Mouse (Mus musculus) hindbrain, embryonic 13.5 days (tissue): ENCODE measurements around the gene Cactin. TPM values are rescaled to one million over a fixed set of nuclear protein-coding genes. Genes with fewer than 3 reads are reported as not detected.

ENCODE experiments used
- ATAC-seq: fragments of 200-750 bp; cut with Nextera tagmentation; 2 replicates; pipeline ENCODE4 v1.8.0; 2017; ENCODE audit warnings: moderate TSS enrichment; ENCODE audit not compliant: low FRiP score
- H3K27ac ChIP-seq: fragments of 300-500 bp; sonication (generic); 2 replicates; pipeline ENCODE4 v1.5.1; 2015; ENCODE audit warnings: inconsistent platforms, mild to moderate bottlenecking, moderate library complexity
- H3K27me3 ChIP-seq: fragments of 300-500 bp; sonication (generic); 2 replicates; pipeline ENCODE4 v1.6.1; 2015; ENCODE audit warnings: mild to moderate bottlenecking, inconsistent platforms
- H3K36me3 ChIP-seq: fragments of 300-500 bp; sonication (generic); 2 replicates; pipeline ENCODE4 v1.6.1; 2015; ENCODE audit warnings: mild to moderate bottlenecking, inconsistent platforms
- H3K4me1 ChIP-seq: fragments of 300-500 bp; sonication (generic); replicated peaks from 2 replicates; pipeline ENCODE4 v1.6.1; 2015; ENCODE audit warnings: inconsistent platforms
- H3K4me2 ChIP-seq: fragments of 300-500 bp; sonication (generic); 2 replicates; pipeline ENCODE4 v1.6.1; 2015; ENCODE audit warnings: inconsistent platforms, mild to moderate bottlenecking, moderate library complexity
- H3K4me3 ChIP-seq: fragments of 300-500 bp; sonication (generic); 2 replicates; pipeline ENCODE4 v1.5.1; 2015; ENCODE audit warnings: mild to moderate bottlenecking, inconsistent platforms
- H3K9ac ChIP-seq: fragments of 300-500 bp; sonication (generic); 2 replicates; pipeline ENCODE4 v1.6.1; 2015; ENCODE audit warnings: mild to moderate bottlenecking, inconsistent platforms
- H3K9me3 ChIP-seq: fragments of 300-500 bp; sonication (generic); 2 replicates; pipeline ENCODE4 v1.6.1; 2016; ENCODE audit warnings: inconsistent platforms
- WGBS: fragments of 180-500 bp; shearing (Covaris S2); methylation state at CpG from one replicate; pipeline ENCODE4 v1.1.7; 2015; 5-methylcytosine and 5-hydroxymethylcytosine counted together
- microRNA-seq: library from miRNA; unstranded; fragments of <30 nt; microRNA quantifications from one replicate; pipeline ENCODE4, GENCODE M21; 2016
- polyA plus RNA-seq: library from polyadenylated mRNA; unstranded; fragments of >200 nt; fragmentation: Nextera tagmentation; extraction: Ambion mirVana; gene quantifications from 2 replicates; pipeline ENCODE4 v1.2.1, GENCODE M21; 2015

Gene Cactin
- polyA plus RNA-seq, 1 experiment from 2014 or later: 33.5 TPM

DNA sequence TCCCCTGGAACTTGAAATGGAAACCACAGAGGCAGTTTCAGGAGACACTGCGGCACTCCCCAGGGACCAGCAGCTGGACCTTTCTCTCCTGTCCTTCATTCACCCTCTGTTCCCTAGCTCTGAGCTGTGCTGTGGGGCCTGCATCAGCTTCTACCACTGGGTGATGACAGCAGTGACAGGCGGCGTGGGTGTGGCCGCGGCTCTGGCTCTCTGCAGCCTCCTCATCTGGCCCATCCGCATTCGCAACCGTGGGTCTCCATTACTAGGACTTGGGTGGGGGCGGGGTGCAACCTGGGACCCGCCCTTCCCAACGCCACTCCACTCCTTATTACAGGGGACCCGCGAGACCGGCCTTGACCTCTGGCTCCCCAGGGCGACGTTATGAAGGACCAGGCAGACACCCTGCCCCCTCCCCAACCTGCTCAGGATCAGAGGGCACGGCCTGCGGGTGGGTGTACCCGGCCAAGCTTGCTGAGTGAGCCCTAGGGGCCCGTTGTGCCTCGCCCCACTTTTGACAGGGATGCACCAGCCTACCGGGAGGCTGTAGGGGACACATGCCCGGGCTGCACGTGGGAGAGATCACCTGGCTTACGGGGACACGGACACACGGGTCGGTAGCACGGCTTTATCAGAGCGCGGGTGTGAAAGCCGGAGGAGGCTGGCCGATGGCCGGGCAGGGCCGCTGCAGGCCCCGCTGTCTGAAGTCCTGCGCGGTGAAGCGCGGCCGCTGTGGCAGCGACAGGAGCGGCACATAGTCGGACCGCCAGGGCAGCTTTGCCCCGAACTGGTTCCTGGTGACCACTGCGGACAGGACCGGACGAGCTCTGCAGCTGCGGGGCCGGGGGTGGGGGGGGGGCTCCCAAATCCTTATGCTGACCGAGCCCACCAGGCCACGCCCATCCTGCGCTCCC lies 42.8 kb downstream of the Cactin start:
- no peak overlapping the region for H3K27ac ChIP-seq
- H3K4me2 ChIP-seq: peak overlapping the region; percentile 52
- no peaks in the 10 kb centered on the region for H3K9me3 ChIP-seq
- no peak for ATAC-seq
- H3K9ac ChIP-seq: peak overlapping the region; percentile 63
- peaks cover 54% of the 10 kb centered on the region for H3K4me1 ChIP-seq
- H3K27me3 ChIP-seq: peaks cover 42% of the 10 kb centered on the region
- H3K36me3 ChIP-seq: peaks cover 43% of the 10 kb centered on the region
- WGBS: 10% methylated on average over 54 of the region's 54 CpGs
- peak overlapping the region; percentile 30 for H3K4me3 ChIP-seq

GRCm38 (mm10) chr10:81364666-81365065 lies 43.8 kb downstream of the Cactin start:
- peaks cover 36% of the 10 kb centered on the region for H3K27me3 ChIP-seq
- peak overlapping the region; percentile 63 for H3K9ac ChIP-seq
- H3K4me2 ChIP-seq: peak overlapping the region; percentile 52
- H3K9me3 ChIP-seq: no peaks in the 10 kb centered on the region
- 12% methylated on average over 28 of the region's 28 CpGs for WGBS
- H3K36me3 ChIP-seq: peaks cover 53% of the 10 kb centered on the region
- H3K4me3 ChIP-seq: peak overlapping the region; percentile 30; the same call in 1 of the 2 replicates
- H3K4me1 ChIP-seq: peaks cover 47% of the 10 kb centered on the region
- H3K27ac ChIP-seq: no peak overlapping the region
- no peak for ATAC-seq

GRCm38 (mm10) chr10:81365073-81365472 lies 44.2 kb downstream of the Cactin start:
- H3K4me1 ChIP-seq: peaks cover 47% of the 10 kb centered on the region
- peaks cover 34% of the 10 kb centered on the region for H3K27me3 ChIP-seq
- H3K36me3 ChIP-seq: peaks cover 57% of the 10 kb centered on the region
- no peak for ATAC-seq
- no peak overlapping the region for H3K27ac ChIP-seq
- H3K9ac ChIP-seq: peak overlapping the region; percentile 63; the same call in 1 of the 2 replicates
- H3K4me2 ChIP-seq: no peak overlapping the region
- H3K9me3 ChIP-seq: no peaks in the 10 kb centered on the region
- H3K4me3 ChIP-seq: 0 out of 2 replicates have a peak overlapping the region, but pooled peaks have one; percentile 30
- 36% methylated on average over 4 of the region's 4 CpGs for WGBS

GRCm38 (mm10) chr10:81365672-81366476 lies 45.0 kb downstream of the Cactin start, which contains the start of gene 4930404N11Rik:
4930404N11Rik (minus strand) TSS chr10:81365816.
- H3K9ac ChIP-seq: peak within 1 kb of the TSS; percentile 63
- WGBS: 18% methylated on average over 12 of the region's 12 CpGs
- ATAC-seq: no peak; the same call in 1 of the 2 replicates
- peaks cover 42% of the 10 kb centered on the region for H3K4me1 ChIP-seq
- peak within 1 kb of the TSS; percentile 30; the same call in 1 of the 2 replicates for H3K4me3 ChIP-seq
- H3K9me3 ChIP-seq: no peaks in the 10 kb centered on the region
- peaks cover 34% of the 10 kb centered on the region for H3K27me3 ChIP-seq
- H3K4me2 ChIP-seq: peak within 1 kb of the TSS; percentile 52
- H3K36me3 ChIP-seq: peaks cover 65% of the 10 kb centered on the region
- peak within 1 kb of the TSS; percentile 26; the same call in 1 of the 2 replicates for H3K27ac ChIP-seq

- no peak overlapping the region for H3K9ac ChIP-seq
- WGBS: 74% methylated on average over 6 of the region's 6 CpGs
- no peak overlapping the region for H3K4me2 ChIP-seq
- peaks cover 67% of the 10 kb centered on the region for H3K36me3 ChIP-seq
- no peak overlapping the region for H3K4me3 ChIP-seq
- H3K27ac ChIP-seq: 0 out of 2 replicates have a peak overlapping the region, but pooled peaks have one; percentile 26
- H3K27me3 ChIP-seq: peaks cover 34% of the 10 kb centered on the region
- ATAC-seq: no peak
- H3K9me3 ChIP-seq: no peaks in the 10 kb centered on the region
- peaks cover 38% of the 10 kb centered on the region for H3K4me1 ChIP-seq
These were observed 45.7 kb downstream of the Cactin start for GRCm38 (mm10) chr10:81366477-81367206.

DNA sequence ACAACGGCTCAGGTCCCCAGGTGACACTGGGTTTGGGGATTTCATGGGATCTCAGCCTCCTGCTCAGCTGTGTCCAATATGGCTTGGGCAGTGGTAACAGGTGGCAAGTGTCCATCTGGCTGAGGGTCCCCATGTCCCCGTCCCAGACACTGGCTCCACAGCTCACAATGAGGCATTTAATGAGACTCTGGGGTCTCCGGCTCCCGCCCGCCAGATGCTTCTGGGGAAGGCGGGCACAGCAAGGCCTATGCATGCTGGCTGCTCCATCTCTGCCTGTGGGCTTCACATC lies 46.2 kb downstream of the Cactin start:
- H3K4me2 ChIP-seq: no peak overlapping the region
- no peak overlapping the region for H3K9ac ChIP-seq
- no peak overlapping the region for H3K4me3 ChIP-seq
- H3K27me3 ChIP-seq: peaks cover 34% of the 10 kb centered on the region
- H3K27ac ChIP-seq: no peak overlapping the region
- 68% methylated on average over 6 of the region's 6 CpGs for WGBS
- H3K4me1 ChIP-seq: peaks cover 38% of the 10 kb centered on the region
- no peaks in the 10 kb centered on the region for H3K9me3 ChIP-seq
- no peak for ATAC-seq
- peaks cover 65% of the 10 kb centered on the region for H3K36me3 ChIP-seq

- Histone ChIP-seq H3K9me3 (no peaks in the 10 kb centered on the region), H3K36me3 (peaks cover 49% of the 10 kb centered on the region), H3K4me1 (peaks cover 37% of the 10 kb centered on the region), H3K27me3 (no peaks in the 10 kb centered on the region), H3K4me3 (no peak overlapping the region), H3K27ac (no peak overlapping the region), H3K9ac (peak overlapping the region; percentile 13; the same call in 1 of the 2 replicates), H3K4me2 (no peak overlapping the region)
- WGBS: 94% methylated on average over 10 of the region's 10 CpGs
- no peak for ATAC-seq
These were observed 54.4 kb downstream of the Cactin start for GRCm38 (mm10) chr10:81375322-81375721.

Small RNAs within 50 kb of the gene (microRNA-seq; reads per million reads assigned to microRNA genes)
- 13.3 reads per million, percentile 25 among the genes with 10 or more reads in this experiment for gene Mir3057

Other genes starting within 250 kb of the Cactin start
- 0.26 and 0.41 TPM in 2 replicates for gene Creb3l3, start 222.2 kb upstream of the Cactin start, polyA plus RNA-seq
- gene Map2k2, start 215.2 kb upstream of the Cactin start, polyA plus RNA-seq: 224 and 227 TPM in 2 replicates
- gene Zbtb7a, start 185.9 kb upstream of the Cactin start, polyA plus RNA-seq: 13.2 and 13.5 TPM in 2 replicates
- gene Pias4, start 153.2 kb upstream of the Cactin start, polyA plus RNA-seq: 58.4 and 62.3 TPM in 2 replicates
- gene Eef2, start 144.5 kb upstream of the Cactin start, polyA plus RNA-seq: 561 and 576 TPM in 2 replicates
- 59.1 and 61.7 TPM in 2 replicates for gene Dapk3, start 138.1 kb upstream of the Cactin start, polyA plus RNA-seq
- gene 4930442H23Rik, start 137.3 kb upstream of the Cactin start, polyA plus RNA-seq: 0.13 and 0.26 TPM in 2 replicates
- gene Nmrk2, start 119.1 kb upstream of the Cactin start, polyA plus RNA-seq: 0.09 and 0.10 TPM in 2 replicates
- gene Atcay, start 90.3 kb upstream of the Cactin start, polyA plus RNA-seq: 68.1 TPM in 2 replicates
- gene Zfr2, start 87.9 kb upstream of the Cactin start, polyA plus RNA-seq: 19.7 and 21.6 TPM in 2 replicates
- 16.4 and 16.9 TPM in 2 replicates for gene Matk, start 68.2 kb upstream of the Cactin start, polyA plus RNA-seq
- gene Mrpl54, start 54.2 kb upstream of the Cactin start, polyA plus RNA-seq: 134 and 144 TPM in 2 replicates
- gene Apba3, start 54.1 kb upstream of the Cactin start, polyA plus RNA-seq: 29.7 and 30.6 TPM in 2 replicates
- 4.5 and 5.2 TPM in 2 replicates for gene Tjp3, start 29.5 kb upstream of the Cactin start, polyA plus RNA-seq
- 97.2 and 102 TPM in 2 replicates for gene Pip5k1c, start 28.1 kb upstream of the Cactin start, polyA plus RNA-seq
- gene Tbxa2r, start 7.6 kb downstream of the Cactin start, polyA plus RNA-seq: 4.6 and 5.6 TPM in 2 replicates
- gene Gipc3, start 22.2 kb downstream of the Cactin start, polyA plus RNA-seq: not detected in 2 replicates
- 47.3 and 50.4 TPM in 2 replicates for gene Hmg20b, start 29.4 kb downstream of the Cactin start, polyA plus RNA-seq
- 11.9 and 12.4 TPM in 2 replicates for gene Mfsd12, start 36.4 kb downstream of the Cactin start, polyA plus RNA-seq
- 1.0 and 1.1 TPM in 2 replicates for gene 4930404N11Rik, start 44.7 kb downstream of the Cactin start, polyA plus RNA-seq
- gene Fzr1, start 57.4 kb downstream of the Cactin start, polyA plus RNA-seq: 121 and 126 TPM in 2 replicates
- 72.1 and 74.8 TPM in 2 replicates for gene Dohh, start 63.3 kb downstream of the Cactin start, polyA plus RNA-seq
- 6.5 and 8.1 TPM in 2 replicates for gene Gm48551, start 63.4 kb downstream of the Cactin start, polyA plus RNA-seq
- gene Gm48552, start 67.9 kb downstream of the Cactin start, polyA plus RNA-seq: 2.0 and 2.3 TPM in 2 replicates
- 1.8 TPM in 2 replicates for gene Smim24, start 71.9 kb downstream of the Cactin start, polyA plus RNA-seq
- 21.3 and 22.4 TPM in 2 replicates for gene Nfic, start 134.5 kb downstream of the Cactin start, polyA plus RNA-seq
- gene Celf5, start 161.6 kb downstream of the Cactin start, polyA plus RNA-seq: 61.3 and 69.0 TPM in 2 replicates
- gene Ncln, start 175.3 kb downstream of the Cactin start, polyA plus RNA-seq: 56.0 and 62.1 TPM in 2 replicates
- 0.93 and 0.95 TPM in 2 replicates for gene S1pr4, start 179.0 kb downstream of the Cactin start, polyA plus RNA-seq
- gene Gna15, start 203.1 kb downstream of the Cactin start, polyA plus RNA-seq: 1.2 and 1.7 TPM in 2 replicates
- 79.8 and 82.4 TPM in 2 replicates for gene Gna11, start 224.1 kb downstream of the Cactin start, polyA plus RNA-seq
- gene Aes, start 238.4 kb downstream of the Cactin start, polyA plus RNA-seq: 545 and 558 TPM in 2 replicates